8 mouse cellular contexts compared by ENCODE assay signal in the genomic region with DNA sequence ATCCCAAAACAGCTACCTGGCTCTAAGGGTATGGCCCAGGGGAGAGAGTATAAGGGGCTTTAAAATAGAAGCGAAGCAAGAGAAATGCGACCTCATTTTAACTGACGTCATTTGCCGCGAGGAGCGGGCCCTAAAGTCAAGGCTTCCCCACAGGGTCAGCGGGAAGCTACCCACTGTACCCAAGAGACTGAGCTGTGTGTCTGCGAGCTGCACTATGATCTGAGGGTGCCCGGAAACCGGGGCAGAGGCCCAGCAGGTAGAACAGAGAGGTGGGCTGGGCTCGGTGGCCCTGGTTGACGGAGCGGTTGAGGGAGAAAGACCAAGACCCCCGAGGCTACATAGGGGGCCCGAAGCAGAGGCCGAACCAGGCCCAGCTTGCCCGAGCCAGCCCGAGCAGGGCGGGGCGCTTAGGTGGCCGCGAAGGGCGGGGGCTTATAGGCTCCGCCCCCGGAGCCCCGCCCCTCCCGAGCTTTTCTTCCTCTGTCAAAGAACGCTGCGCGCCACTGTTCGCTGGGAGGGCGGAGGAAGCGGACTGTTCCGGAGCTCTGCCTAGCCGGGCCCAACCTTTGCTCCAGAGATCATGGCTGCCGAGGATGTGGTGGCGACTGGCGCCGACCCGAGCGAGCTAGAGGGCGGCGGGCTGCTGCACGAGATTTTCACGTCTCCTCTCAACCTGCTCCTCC. TPM values are rescaled to one million over a fixed set of nuclear protein-coding genes. Genes with fewer than 3 reads are reported as not detected.
DNase-seq lines count a peak whose midpoint lies in the region; ATAC-seq lines count a peak whose summit lies in the region.

A gene (plus strand): TSS at position 500 of the 683 bp plus-strand sequence.

- peak within 1 kb of the TSS; percentile 72 for H3K4me3 ChIP-seq in forebrain, embryonic 10.5 days
- H3K4me3 ChIP-seq in heart, embryonic 14.5 days (ENCODE audit: control insufficient read depth in 1 of 2, insufficient read depth in 1 of 2, low read depth in 1 of 2, low read length in 2 of 2) = peak within 1 kb of the TSS; percentile 55 to 66
- H3K4me3 ChIP-seq in liver, embryonic 12.5 days = peak within 1 kb of the TSS; percentile 70

- H3K9me3 ChIP-seq in forebrain, embryonic 10.5 days = no peaks in the 10 kb centered on the region
- H3K9me3 ChIP-seq in heart, embryonic 14.5 days (ENCODE audit: control insufficient read depth, low read length) = no peaks in the 10 kb centered on the region
- no peaks in the 10 kb centered on the region for H3K9me3 ChIP-seq in liver, embryonic 12.5 days (replicated peaks)

- peak within 1 kb of the TSS; percentile 94 for H3K27ac ChIP-seq in forebrain, embryonic 10.5 days
- peak within 1 kb of the TSS; percentile 76 to 81 for H3K27ac ChIP-seq in heart, embryonic 14.5 days (replicated peaks in 1 of 2; ENCODE audit: control insufficient read depth in 1 of 2, insufficient read depth in 1 of 2, low read depth in 2 of 2, low read length in 2 of 2)
- peak within 1 kb of the TSS; percentile 73 for H3K27ac ChIP-seq in liver, embryonic 12.5 days

- ATAC-seq in heart, embryonic 14.5 days (ENCODE audit: insufficient number of reproducible peaks, insufficient read depth, low FRiP score, low read depth) = peak; percentile 94
- peak; percentile 95 for ATAC-seq in liver, embryonic 12.5 days

- 18% methylated on average over 41 of the region's 45 CpGs for WGBS in forebrain, embryonic 10.5 days
- WGBS in heart, embryonic 14.5 days = 16% methylated on average over 33 of the region's 45 CpGs
- WGBS in liver, embryonic 12.5 days (ENCODE audit: insufficient replicate concordance) = 16% methylated on average over 44 of the region's 45 CpGs

- peaks cover 24% of the 10 kb centered on the region for H3K36me3 ChIP-seq in forebrain, embryonic 10.5 days (replicated peaks)
- peaks cover 9% of the 10 kb centered on the region for H3K36me3 ChIP-seq in heart, embryonic 14.5 days (ENCODE audit: control insufficient read depth, insufficient read depth, low read length)
- H3K36me3 ChIP-seq in liver, embryonic 12.5 days = peaks cover 10% of the 10 kb centered on the region; the same call in 1 of the 2 replicates
- no peaks in the 10 kb centered on the region for H3K36me3 ChIP-seq in splenic B cell, adult 2 months (ENCODE audit: control insufficient read depth, insufficient read depth, low read length, poor library complexity, severe bottlenecking)

- peak within 1 kb of the TSS; percentile 86 for H3K9ac ChIP-seq in heart, embryonic 14.5 days (ENCODE audit: low read length)
- peak within 1 kb of the TSS; percentile 78 for H3K9ac ChIP-seq in liver, embryonic 12.5 days

- H3K27me3 ChIP-seq in forebrain, embryonic 10.5 days (ENCODE audit: poor library complexity, severe bottlenecking) = no peaks in the 10 kb centered on the region
- no peaks in the 10 kb centered on the region for H3K27me3 ChIP-seq in heart, embryonic 14.5 days (ENCODE audit: control insufficient read depth, insufficient read depth, low read length)
- H3K27me3 ChIP-seq in liver, embryonic 12.5 days (replicated peaks) = no peaks in the 10 kb centered on the region
- H3K27me3 ChIP-seq in splenic B cell, adult 2 months (ENCODE audit: control insufficient read depth, insufficient read depth, low read length, poor library complexity, severe bottlenecking) = no peaks in the 10 kb centered on the region

- H3K4me2 ChIP-seq in heart, embryonic 14.5 days (ENCODE audit: low read length) = peak within 1 kb of the TSS; percentile 66
- peak within 1 kb of the TSS; percentile 81 for H3K4me2 ChIP-seq in liver, embryonic 12.5 days

- peaks cover 10% of the 10 kb centered on the region for H3K4me1 ChIP-seq in forebrain, embryonic 10.5 days
- H3K4me1 ChIP-seq in heart, embryonic 14.5 days (ENCODE audit: control insufficient read depth in 2 of 2, insufficient read depth in 2 of 2, low read length in 2 of 2) = peaks cover 0 to 4% of the 10 kb centered on the region in 2 experiments; a peak in 1 of 4 replicates
- peaks cover 15% of the 10 kb centered on the region; the same call in 1 of the 2 replicates for H3K4me1 ChIP-seq in liver, embryonic 12.5 days

- peak; percentile 79 to 85 for DNase-seq in CD8-positive naive resting alpha-beta T cell, adult 2 months (ENCODE audit: low read depth in 2 of 2, low spot score in 2 of 2)
- peak; percentile 58 for DNase-seq in c-Kit-positive CD71-negative TER-119-negative erythroid progenitor cells, embryonic 14.5 days (ENCODE audit: low read depth)
- peak; percentile 80 for DNase-seq in forebrain, embryonic 10.5 days (ENCODE audit: extremely low spot score, low spot score)
- peak; percentile 89 for DNase-seq in kidney, postnatal 14 days
- peak; percentile 91 for DNase-seq in naive thymus-derived CD4-positive, alpha-beta T cell, adult 2 months (ENCODE audit: low read depth)
- peak; percentile 88 for DNase-seq in splenic B cell, adult 2 months (ENCODE audit: low read depth, low spot score)

RNA-seq across cellular contexts. Expression of the gene that starts here (rescaled TPM):
- 358 TPM in 2 replicates for polyA plus RNA-seq in forebrain, embryonic 10.5 days (2016; fragmentation: Nextera tagmentation; extraction: Ambion mirVana)
- polyA plus RNA-seq in heart, embryonic 14.5 days (2014; fragmentation: Nextera tagmentation; extraction: Ambion mirVana) = 125 and 131 TPM in 2 replicates
- polyA plus RNA-seq in liver, embryonic 12.5 days (2016; fragmentation: Nextera tagmentation; extraction: Ambion mirVana) = 97.7 and 100 TPM in 2 replicates

Comparison
In these comparisons a context has a peak if more than half of its experiments do, and no peak if none do; other contexts are left out.
1. Peak in every context shown above with its lines: DNase-seq, ATAC-seq, H3K4me3 ChIP-seq and H3K27ac ChIP-seq.